Mouse (Mus musculus) lung, postnatal 25 days (tissue): ENCODE data around the gene Gigyf2.
A peak's percentile ranks its signal among the peaks of the same experiment; 100 is the strongest.

Source experiments
- DNase-seq: peaks from one replicate; pipeline ENCODE4 v3.0.0; 2022; ENCODE audit warnings: low spot score

Gene Gigyf2

DNA sequence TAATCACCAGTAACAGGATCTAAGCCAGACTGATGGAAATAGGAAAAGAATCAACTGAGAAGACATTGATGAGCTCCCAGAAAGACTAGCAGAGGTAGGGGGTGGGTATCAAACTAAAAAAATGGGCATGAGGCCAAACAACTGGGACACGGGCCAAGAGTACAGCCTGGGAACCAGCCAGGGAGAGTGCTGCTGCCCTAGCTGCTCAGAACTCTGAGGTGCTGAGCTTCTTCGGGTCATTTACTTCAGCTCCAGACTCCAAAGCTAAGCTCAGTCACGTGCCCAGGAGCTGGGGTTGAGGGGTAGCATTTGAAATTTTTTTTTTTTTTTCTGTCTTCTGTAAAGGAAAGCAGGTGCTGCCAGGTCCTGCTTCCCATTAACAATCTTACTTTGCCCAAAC is 10.1 kb upstream of the Gigyf2 start:
- DNase-seq: no peak

DNA sequence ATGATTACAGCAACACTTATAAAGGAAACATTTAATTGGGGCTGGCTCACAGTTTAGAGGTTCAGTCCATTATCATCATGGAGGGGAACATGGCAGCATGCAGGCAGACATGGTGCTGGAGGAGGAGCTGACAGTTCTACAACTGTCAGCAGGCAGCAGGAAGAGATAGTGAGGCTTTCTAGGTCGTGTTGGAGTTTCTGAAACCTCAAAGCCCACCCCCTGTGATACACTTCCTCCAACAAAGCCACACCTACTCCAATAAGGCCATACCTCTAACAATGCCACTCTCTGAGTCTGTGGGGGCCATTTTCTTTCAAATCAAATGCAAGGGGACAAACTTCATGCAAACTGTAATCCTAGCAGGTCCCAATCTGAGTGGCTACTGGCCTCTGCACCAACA is 5.7 kb upstream of the Gigyf2 start:
- no peak for DNase-seq

DNA sequence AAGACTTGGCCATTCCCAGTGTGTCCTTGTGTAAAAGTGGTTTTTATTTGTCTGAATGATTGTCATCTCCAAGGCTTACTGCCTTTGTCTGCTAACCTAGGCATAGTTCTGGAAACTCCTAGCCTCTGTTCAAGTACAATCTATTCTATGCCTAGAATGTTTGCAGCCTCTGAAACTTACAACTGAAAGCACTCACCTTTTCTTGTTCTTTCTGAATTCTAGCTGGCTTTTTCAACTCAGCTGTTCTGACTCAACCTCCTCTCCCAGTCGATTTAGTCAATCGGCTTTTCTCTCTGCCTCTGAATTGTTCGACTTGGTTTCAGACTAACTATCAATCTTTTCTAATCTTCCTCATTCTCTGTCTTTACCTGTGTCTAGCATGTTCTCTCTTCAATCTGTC is 4.0 kb upstream of the Gigyf2 start:
- DNase-seq: no peak

DNA sequence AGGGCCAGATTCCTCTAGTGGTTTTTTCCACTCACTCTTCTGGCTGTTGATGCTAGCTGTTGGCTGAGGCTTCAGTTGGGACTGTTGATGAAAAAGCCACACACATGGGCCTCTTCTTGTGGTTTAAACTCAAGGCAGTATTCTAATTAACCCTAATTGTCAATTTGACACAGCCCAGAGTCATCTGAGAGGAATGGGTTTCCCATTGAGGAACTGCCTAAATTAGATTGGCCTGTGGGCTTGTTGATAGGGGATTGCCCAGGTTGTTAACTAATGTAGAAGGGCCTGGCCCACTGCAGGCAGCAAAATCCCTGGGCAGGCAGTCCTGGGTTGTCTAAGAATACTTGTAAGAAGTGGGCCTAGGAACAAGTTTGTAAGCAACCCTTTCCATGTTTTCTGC is 2.1 kb upstream of the Gigyf2 start:
- no peak for DNase-seq

DNA sequence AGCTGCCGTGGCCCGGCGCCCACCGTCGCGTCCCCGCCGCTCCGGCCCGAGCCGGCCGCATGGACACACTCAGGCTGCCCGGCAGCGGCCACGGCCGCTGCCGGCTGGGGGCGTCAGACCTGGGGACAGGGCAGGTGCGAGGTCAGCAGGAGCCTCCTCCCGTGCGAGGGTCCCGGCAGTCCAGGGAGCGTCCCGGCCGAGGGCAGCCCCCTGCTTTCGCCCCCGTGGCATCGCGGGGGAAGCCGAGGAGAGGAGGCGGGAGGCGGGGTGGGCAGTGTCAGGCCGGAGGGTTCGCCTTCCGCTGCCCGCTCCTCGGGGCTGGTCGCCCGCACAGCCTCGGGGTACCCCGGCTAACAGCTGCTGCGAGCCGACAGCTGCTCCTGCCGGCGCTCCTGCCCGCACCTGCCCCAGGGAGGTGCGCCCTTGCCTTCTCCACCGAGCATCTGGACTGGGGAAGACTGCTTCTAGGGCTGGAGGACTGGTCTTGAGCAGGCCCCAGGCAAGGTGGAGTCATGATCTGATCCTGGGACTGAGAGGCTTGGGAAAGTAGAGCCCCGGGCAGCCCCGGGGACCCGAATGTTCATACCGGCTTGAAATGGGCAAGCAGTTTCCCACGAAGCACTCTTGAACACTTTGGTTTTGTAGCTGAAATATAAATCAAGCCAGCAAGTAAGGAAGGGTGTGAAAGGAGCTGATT is 515 bp downstream of the Gigyf2 start:
- DNase-seq: peak; percentile 16

DNA sequence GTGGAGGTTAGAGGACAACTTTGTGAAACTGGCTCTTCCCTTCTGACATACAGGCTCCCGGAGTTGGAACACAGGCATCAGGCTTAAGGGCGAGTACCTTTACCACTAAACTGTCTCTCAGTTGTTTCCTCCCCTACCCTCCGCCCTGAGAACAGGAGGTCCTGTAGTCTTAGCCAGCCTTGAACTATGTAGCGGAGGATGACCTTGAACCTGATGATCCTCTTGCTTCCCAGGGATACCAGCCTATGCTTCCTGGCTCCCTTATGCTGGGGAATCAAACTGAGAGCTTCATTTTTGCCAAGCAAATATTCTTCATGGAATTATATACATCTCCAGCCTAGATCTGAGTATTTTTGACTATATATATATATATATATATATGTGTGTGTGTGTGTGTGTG is 5.0 kb downstream of the Gigyf2 start:
- DNase-seq: no peak

DNA sequence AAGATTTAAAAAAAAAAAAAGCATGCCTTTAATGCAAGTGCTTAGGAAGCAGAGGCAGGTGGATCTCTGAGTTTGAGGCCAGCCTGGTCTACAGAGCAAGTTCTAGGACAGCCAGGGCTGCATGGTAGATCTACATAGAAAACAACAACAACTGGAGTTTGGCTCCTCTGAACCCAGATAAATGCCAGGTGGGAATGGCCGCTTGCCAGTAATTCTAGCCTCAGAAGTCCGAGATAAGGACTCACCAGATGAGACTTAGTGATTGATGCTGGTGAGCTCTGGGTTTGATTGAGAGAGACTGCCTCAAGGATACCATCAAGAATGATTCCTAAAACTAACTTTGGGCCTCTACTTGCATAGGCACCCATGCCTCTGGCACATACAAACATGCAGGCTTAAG is 23.8 kb downstream of the Gigyf2 start:
- no peak for DNase-seq

DNA sequence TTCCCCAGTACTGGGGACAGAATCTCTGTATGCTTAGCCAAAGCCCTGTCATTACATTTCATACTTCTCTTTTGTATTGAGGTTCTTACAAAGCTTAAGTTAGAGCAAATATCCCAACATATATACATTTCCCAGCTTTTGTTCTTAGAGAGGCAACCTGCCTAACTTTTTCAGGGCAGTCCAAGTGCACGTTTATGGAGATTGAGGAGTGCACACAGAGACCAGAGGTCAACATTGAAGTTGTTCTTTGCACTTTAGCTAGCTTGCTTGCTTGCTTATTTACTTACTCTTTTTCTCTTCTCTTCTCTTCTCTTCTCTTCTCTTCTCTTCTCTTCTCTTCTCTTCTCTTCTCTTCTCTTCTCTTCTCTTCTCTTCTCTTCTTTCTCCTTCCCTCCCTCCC is 33.5 kb downstream of the Gigyf2 start:
- DNase-seq: no peak

DNA sequence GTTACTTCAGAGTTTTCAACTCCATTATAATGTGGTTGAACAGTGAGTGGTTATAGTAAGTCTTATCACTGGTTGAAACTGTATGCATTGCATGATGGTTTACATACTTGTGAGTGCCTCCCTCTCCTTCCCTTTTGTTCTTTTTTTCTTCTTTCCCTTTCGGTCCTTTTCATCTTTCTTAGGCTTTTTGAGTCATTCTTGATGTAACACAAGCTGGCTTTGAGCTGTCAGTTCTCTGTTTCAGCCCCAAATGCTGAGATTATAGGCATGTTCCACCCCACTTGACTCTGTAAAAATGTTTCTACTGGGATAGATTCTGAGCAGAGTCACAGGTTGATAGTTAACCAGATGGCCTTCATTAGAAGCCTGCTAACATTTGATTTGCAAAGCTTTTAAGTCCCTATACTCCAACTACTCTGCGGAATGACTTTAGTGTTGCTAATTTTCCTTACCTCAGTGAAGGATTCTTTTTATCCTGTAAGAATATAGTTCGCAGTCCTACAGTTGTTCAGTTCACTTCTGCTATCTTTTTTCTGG is 51.3 kb downstream of the Gigyf2 start:
- no peak for DNase-seq

DNA sequence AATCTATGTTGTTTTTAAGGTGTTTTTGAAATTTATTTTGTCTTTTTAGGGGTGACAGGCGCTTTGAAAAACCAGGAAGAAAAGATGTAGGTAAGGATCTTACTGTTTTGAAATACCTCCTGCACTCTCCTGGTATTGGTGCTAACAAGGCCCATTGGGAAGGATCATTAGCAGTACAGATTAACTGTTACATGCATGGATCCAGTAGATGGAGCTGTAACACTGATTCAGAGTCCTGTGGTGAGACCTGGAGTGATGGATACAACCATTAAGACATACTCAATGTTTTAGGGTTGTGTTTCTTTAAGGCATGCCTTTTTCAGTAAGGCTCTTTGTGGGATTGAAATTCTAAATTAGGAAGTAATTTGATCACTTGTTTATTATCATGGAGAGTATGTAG is 53.1 kb downstream of the Gigyf2 start:
- DNase-seq: peak; percentile 45

DNA sequence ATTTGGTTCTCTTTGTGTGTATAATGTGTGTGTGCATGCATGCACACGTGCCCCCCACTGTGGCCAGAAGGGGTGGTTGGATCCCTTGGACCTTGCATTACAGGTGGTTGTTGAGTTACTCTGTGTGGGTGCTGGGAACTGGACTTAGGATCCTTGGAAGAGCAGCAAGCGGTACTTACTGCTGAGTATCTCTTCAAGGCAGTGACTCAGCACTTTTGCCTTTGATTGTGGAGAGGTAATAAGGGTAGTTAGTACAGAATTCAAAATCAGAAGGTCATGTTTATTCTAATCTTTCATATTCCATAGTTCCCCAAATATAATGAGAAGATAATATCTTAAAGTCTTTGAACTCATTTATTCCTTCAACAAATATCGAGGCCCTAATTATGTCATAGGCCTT is 54.4 kb downstream of the Gigyf2 start:
- DNase-seq: no peak

DNA sequence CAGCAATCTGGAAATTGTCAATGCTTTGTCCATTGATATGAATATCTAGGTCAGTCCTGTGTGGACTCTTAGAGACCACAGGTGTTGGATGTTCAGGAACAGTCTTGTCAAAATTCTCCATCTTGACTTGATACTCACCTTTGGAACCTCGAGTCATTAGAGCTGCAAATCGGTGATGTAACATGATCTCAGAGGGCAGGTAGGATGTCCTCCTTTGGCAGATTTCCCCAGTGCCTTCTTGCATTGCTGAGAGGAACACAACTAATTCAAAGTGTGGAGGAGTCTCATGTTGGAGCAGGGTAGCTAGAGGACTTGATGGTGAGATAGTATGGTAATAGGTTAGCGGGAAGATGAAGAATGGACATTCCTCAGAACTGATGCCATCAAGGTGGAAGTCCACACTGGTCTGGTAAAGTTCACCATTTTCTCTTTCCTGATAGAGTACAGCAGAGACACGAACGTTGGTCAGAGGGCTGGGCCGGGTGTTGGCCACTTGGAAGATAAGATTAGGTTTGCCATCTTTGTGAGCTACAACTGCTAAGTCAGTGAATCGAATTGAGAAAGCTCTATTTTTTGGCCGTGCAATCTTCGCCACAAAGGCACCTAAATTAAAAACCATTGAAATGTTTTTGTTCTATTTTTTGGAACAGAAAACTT is 59.8 kb downstream of the Gigyf2 start:
- no peak for DNase-seq

DNA sequence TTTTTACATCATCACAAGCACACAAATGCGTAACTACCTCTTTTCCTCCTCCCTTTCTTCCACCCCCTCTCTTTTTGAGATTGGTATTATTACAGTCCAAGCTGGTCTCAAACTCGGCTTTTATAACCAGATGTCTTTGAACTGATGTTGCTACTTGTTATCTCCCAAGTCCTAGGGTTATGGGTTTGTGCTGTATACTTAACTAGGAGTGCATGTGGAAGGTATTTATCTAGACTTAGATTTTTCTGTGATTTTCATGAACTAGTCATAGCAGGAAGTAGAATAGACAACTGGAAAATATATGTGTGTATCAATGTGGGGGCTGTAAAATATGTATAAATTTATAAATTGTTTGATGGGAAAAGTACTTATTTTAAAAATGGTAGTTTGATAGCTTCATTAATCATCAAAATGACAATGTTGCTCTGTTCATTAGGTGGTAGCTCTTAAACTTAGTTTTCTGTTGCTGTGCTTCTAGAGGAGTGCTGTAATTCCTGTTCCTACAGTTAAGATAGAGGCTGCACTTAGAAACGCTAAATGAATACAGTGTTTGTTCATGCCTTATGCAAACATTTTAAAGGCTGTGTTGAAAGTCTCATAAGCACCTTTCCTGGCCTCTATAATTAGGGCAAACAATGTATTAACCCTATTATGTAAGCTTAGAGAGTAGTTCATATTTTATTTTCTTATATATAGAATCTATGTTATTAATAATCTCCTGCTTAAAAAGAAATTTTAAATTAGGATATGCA is 66.8 kb downstream of the Gigyf2 start:
- peak; percentile 46 for DNase-seq

DNA sequence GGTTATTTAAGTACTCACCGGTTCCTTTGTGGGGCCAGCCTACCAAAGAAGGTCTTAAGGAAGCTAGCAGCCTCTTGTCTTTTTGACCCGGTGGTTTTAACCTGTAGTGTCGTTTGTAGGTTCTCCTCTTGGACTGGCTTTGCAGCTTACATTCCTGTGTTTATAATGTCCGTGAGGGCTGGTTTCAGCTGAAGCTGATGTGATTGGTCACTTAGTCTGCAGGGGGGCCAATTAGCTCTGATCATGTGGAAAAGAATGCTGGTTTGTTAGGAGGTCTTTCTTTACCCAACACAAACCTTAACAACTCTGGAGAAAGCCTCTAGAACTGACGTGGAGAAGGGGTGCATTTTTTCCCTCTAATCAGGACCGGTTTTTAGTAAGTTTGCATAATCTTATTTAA is 67.8 kb downstream of the Gigyf2 start, which contains the start of gene Kcnj13:
Gene Kcnj13, minus strand, starts transcription at position 136 of the 400 bp plus-strand sequence.
- DNase-seq: peak; percentile 12

DNA sequence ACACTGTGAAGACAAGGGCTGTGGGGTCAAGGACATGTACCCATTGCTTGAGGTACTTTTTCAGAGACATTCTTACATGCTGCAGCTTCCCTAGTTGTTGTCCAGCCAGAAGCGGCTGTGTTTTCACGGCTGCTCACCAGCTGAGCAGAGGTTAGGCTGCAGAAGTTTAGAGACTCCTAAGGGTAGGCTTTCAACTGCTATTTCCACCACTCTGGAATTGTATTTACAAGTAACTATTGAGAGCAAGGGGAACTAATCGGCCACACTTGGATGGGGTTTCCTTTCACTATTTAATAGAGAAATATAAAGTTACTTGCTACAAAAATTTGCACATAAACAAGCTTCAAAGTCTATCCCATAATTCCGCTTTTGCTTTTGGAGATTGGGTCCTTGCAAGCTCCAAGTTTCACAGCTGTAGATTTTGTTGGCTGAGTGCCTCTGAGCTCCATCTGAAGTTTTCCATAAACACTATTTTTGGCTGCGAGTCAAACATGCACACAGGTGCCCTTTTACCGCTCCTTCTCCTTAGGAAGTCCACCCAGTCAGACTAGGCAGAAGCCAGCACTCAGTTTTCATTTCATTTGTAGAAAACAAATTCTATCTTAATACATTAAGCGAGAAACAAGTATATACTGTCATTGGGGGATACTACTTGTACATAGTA is 70.3 kb downstream of the Gigyf2 start:
- DNase-seq: peak; percentile 53

DNA sequence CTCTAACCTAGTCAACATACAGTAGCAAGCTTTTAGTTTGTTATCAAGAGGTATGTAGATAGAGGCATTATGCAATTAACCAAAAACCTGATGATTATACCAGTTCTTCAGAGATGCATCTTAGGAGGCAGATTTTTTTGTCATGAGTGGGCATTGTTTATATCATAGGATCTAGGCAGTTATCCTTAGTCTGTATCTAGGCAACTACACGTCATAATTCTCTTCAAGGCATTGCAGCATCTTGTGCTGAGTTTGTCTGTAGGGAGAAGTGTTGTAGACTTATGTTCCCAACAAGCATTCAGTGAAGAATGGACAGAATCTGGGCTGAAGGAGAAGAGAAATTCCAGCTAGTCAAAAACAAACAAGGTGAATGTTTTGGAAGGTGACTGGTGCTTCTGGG is 77.9 kb downstream of the Gigyf2 start:
- no peak for DNase-seq

DNA sequence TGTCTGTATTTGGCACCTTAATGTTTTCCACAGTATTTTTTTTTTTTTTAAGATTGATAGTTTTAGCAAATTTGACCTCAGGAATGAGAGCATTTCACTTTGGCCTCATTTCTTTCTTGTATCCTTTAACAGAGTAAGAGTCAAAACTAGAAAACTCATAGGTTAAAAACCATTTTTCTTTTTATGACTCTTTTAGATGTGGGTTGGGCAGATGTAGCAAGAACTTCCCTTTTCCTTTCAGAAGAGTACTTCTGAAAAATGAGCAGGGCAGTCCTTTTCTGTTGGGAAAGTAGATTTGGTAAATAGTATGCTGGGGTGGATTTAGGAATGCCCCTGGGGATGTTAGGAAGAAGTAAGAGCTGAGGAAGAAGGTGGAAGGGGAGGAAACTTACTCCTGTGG is 79.2 kb downstream of the Gigyf2 start:
- DNase-seq: no peak

DNA sequence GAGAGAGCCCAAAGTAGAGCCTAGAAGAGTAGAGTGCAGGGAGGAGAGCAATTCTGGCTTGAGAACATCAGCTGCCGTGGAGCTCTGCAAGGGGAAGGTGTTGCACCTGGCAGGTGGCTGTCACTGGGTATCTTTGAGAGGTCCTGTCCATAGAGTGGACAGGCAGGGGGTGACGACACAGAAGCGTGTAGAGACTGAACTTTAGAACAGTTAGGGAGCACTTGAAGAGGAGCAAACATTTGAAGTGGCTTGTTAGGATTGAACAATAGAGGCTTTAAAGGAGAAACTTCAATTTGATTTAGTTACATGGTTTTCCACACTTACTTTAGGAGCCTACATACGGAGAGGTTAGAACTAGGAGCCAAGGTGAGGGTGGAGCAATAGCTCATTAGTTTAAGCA is 82.6 kb downstream of the Gigyf2 start:
- peak; percentile 39 for DNase-seq

DNA sequence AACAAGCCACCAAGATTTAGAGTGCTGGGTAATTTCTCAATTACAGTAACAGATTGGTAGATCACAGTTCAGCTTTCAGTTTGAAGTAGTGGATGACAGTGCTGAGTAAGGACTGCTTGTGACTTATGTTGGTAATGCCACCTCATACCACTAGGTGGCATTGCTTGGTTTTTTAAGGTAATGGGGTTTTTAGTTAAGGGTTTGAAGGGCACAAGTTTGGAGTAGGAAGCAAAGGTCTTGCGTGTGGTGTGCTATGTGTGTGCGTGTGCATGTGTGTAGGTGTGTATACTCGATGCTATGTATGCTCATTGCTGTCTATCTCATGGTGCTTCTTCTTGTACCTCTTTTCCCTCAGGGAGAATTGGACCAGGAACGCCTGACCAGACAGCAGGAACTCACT is 91.9 kb downstream of the Gigyf2 start:
- no peak for DNase-seq

DNA sequence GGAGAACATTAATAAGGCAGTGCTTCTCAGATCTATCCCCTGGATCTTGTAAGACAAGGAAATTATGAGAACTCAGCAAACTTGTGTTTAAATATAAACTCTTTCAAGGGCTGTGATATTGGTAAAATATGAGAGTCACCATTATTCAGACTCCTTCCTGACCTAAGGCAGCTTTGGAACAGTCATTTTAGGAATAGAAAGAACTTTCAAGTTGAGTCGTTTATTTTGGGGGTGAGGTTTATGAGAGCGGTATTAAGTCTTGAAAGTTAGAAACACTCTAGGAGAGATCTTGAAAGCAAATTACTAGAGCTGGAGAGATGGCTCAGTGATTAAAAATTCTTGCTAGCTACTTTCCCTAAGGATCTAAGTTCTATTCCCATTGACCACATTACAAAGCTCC is 108.3 kb downstream of the Gigyf2 start:
- no peak for DNase-seq

DNA sequence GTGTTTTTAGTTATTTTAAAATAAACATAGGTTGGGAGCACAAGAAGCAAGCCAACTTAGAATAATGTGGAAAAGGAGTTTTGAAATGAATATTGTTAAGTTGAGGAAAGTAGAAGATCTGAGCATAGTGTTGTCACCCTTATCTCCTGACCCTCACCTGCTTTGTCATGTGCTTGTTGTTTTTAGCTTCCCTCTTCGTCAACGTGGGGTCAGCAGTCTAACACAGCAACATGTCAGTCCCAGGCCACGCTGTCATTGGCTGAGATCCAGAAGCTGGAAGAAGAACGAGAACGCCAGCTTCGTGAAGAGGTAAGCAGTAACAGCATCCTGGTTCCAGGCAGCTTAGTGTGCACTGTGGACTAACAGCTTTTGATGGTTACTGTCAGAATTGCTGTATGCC is 109.8 kb downstream of the Gigyf2 start:
- no peak for DNase-seq
